Comparison of ENCODE assay signal across 8 mouse cellular contexts in genomic region chr13:48967956-48968749, GRCm38 (mm10). TPM values are rescaled to one million over a fixed set of nuclear protein-coding genes. Genes with fewer than 3 reads are reported as not detected.
DNase-seq lines count a peak whose midpoint lies in the region; ATAC-seq and TF ChIP-seq lines count a peak whose summit lies in the region.

Fam120a (minus strand) TSS chr13:48968017.

- no peaks in the 10 kb centered on the region for H3K27me3 ChIP-seq in forebrain, embryonic 15.5 days
- H3K27me3 ChIP-seq in liver, embryonic 16.5 days (ENCODE audit: control insufficient read depth, insufficient read depth, low read depth, low read length), result no peaks in the 10 kb centered on the region
- no peaks in the 10 kb centered on the region for H3K27me3 ChIP-seq in neural tube, embryonic 12.5 days (replicated peaks)
- no peaks in the 10 kb centered on the region for H3K27me3 ChIP-seq in stomach, postnatal 0 days (ENCODE audit: control insufficient read depth, insufficient read depth, low read length)

- no peaks in the 10 kb centered on the region for H3K36me3 ChIP-seq in forebrain, embryonic 15.5 days
- no peaks in the 10 kb centered on the region for H3K36me3 ChIP-seq in liver, embryonic 16.5 days (ENCODE audit: control insufficient read depth, insufficient read depth)
- 0 out of 2 replicates have a peak, but pooled peaks cover 3% of the 10 kb centered on the region for H3K36me3 ChIP-seq in neural tube, embryonic 12.5 days
- H3K36me3 ChIP-seq in stomach, postnatal 0 days (ENCODE audit: control insufficient read depth, insufficient read depth, low read length), result no peaks in the 10 kb centered on the region; the same call in 1 of the 2 replicates

- ATAC-seq in forebrain, embryonic 15.5 days (replicated peaks), result peak; percentile 90
- ATAC-seq in liver, embryonic 16.5 days (ENCODE audit: low read depth), result peak; percentile 92
- peak; percentile 91 for ATAC-seq in neural tube, embryonic 12.5 days (ENCODE audit: low FRiP score, low read depth)
- ATAC-seq in stomach, postnatal 0 days (ENCODE audit: low FRiP score, low TSS enrichment), result peak; percentile 89

- H3K4me2 ChIP-seq in forebrain, embryonic 15.5 days (replicated peaks), result peak within 1 kb of the TSS; percentile 93
- peak within 1 kb of the TSS; percentile 93 for H3K4me2 ChIP-seq in liver, embryonic 16.5 days (ENCODE audit: low read depth, low read length)
- peak within 1 kb of the TSS; percentile 97 for H3K4me2 ChIP-seq in neural tube, embryonic 12.5 days (replicated peaks)
- peak within 1 kb of the TSS; percentile 86 for H3K4me2 ChIP-seq in stomach, postnatal 0 days (replicated peaks; ENCODE audit: low read depth)

- no peak for TF ChIP-seq EP300 in stomach, postnatal 0 days (optimal IDR thresholded peaks at IDR 0.05)

- peaks cover 46% of the 10 kb centered on the region for H3K4me1 ChIP-seq in forebrain, embryonic 15.5 days
- peaks cover 45% of the 10 kb centered on the region for H3K4me1 ChIP-seq in liver, embryonic 16.5 days (ENCODE audit: control insufficient read depth, low read depth, low read length)
- peaks cover 37% of the 10 kb centered on the region for H3K4me1 ChIP-seq in neural tube, embryonic 12.5 days
- H3K4me1 ChIP-seq in stomach, postnatal 0 days (replicated peaks; ENCODE audit: control insufficient read depth, insufficient read depth), result peaks cover 2% of the 10 kb centered on the region; the same call in 1 of the 2 replicates

- peak within 1 kb of the TSS; percentile 99 for H3K27ac ChIP-seq in forebrain, embryonic 15.5 days (replicated peaks)
- peak within 1 kb of the TSS; percentile 95 for H3K27ac ChIP-seq in liver, embryonic 16.5 days (ENCODE audit: low read length)
- H3K27ac ChIP-seq in neural tube, embryonic 12.5 days, result peak within 1 kb of the TSS; percentile 94
- H3K27ac ChIP-seq in stomach, postnatal 0 days (replicated peaks), result peak within 1 kb of the TSS; percentile 99

- no peaks in the 10 kb centered on the region for H3K9me3 ChIP-seq in forebrain, embryonic 15.5 days
- H3K9me3 ChIP-seq in liver, embryonic 16.5 days (replicated peaks; ENCODE audit: control insufficient read depth, low read length), result no peaks in the 10 kb centered on the region
- H3K9me3 ChIP-seq in neural tube, embryonic 12.5 days, result no peaks in the 10 kb centered on the region
- no peaks in the 10 kb centered on the region for H3K9me3 ChIP-seq in stomach, postnatal 0 days (ENCODE audit: control insufficient read depth, low read length)

- peak within 1 kb of the TSS; percentile 94 for H3K9ac ChIP-seq in forebrain, embryonic 15.5 days (replicated peaks)
- peak within 1 kb of the TSS; percentile 98 for H3K9ac ChIP-seq in liver, embryonic 16.5 days (ENCODE audit: low read depth, low read length)
- H3K9ac ChIP-seq in neural tube, embryonic 12.5 days, result peak within 1 kb of the TSS; percentile 96
- peak within 1 kb of the TSS; percentile 96 for H3K9ac ChIP-seq in stomach, postnatal 0 days (ENCODE audit: low read length)

- peak; percentile 81 for DNase-seq in ES-CJ7 (ENCODE audit: low read depth, low spot score)
- peak; percentile 88 for DNase-seq in cerebellum, adult 11 months
- DNase-seq in heart, postnatal 14 days, result peak; percentile 88 to 92
- no peak for DNase-seq in large intestine, adult 2 months (ENCODE audit: low read depth, low spot score)
- peak; percentile 90 for DNase-seq in stomach, postnatal 0 days (ENCODE audit: low spot score)

- intact Hi-C loops in heart, postnatal 14 days (cut with DNase I), result loop anchor here (5.0 kb wide), 1 partner anchor 96 kb away; the partner anchor contains the start of gene Phf2

- peak within 1 kb of the TSS; percentile 96 for H3K4me3 ChIP-seq in forebrain, embryonic 15.5 days
- H3K4me3 ChIP-seq in liver, embryonic 16.5 days (ENCODE audit: low read depth, low read length), result peak within 1 kb of the TSS; percentile 96
- H3K4me3 ChIP-seq in neural tube, embryonic 12.5 days, result peak within 1 kb of the TSS; percentile 89
- H3K4me3 ChIP-seq in stomach, postnatal 0 days (ENCODE audit: low read depth, low read length), result peak within 1 kb of the TSS; percentile 81

- under 1% methylated on average over 94 of the region's 116 CpGs for WGBS in forebrain, embryonic 15.5 days
- WGBS in large intestine, adult 2 months, result 1% methylated on average over 91 of the region's 116 CpGs
- WGBS in liver, embryonic 16.5 days (ENCODE audit: insufficient replicate concordance), result under 1% methylated on average over 106 of the region's 116 CpGs
- WGBS in neural tube, embryonic 12.5 days, result 1% methylated on average over 113 of the region's 116 CpGs
- under 1% methylated on average over 65 of the region's 116 CpGs for WGBS in stomach, postnatal 0 days

- peak; percentile 64 for TF ChIP-seq CTCF in stomach, postnatal 0 days (IDR thresholded peaks at IDR 0.05; ENCODE audit: low read depth)

RNA-seq across cellular contexts. Expression of gene Fam120a, which starts in this region (rescaled TPM):
- polyA plus RNA-seq in forebrain, embryonic 15.5 days (2015; fragmentation: Nextera tagmentation; extraction: Ambion mirVana), result 13.9 and 14.4 TPM in 2 replicates
- 100 to 1,000 TPM; 107 to 109 TPM for total RNA-seq in heart, postnatal 14 days (2021)
- polyA plus RNA-seq in large intestine, adult 2 months (2012; rRNA removed), result 78.1 and 114 TPM in 2 replicates
- polyA plus RNA-seq in liver, embryonic 16.5 days (2015; fragmentation: Nextera tagmentation; extraction: Ambion mirVana), result 11.5 and 12.0 TPM in 2 replicates
- polyA plus RNA-seq in neural tube, embryonic 12.5 days (2016; fragmentation: Nextera tagmentation; extraction: Ambion mirVana), result 15.3 and 15.9 TPM in 2 replicates
- 18.1 and 18.7 TPM in 2 replicates for polyA plus RNA-seq in stomach, postnatal 0 days (2015; fragmentation: Nextera tagmentation; extraction: Ambion mirVana)
